Mouse (Mus musculus): ENCODE data around the gene Klk1b24. TPM values are rescaled to one million over a fixed set of nuclear protein-coding genes. Genes with fewer than 3 reads are reported as not detected.

Klk1b24 gene
- polyA plus RNA-seq (2014; fragmentation: Illumina TruSeq; extraction: RNeasy Lipid Tissue Mini Kit (QIAGEN cat#74804); ENCODE audit: low read depth, low replicate concordance), result not detected

DNA sequence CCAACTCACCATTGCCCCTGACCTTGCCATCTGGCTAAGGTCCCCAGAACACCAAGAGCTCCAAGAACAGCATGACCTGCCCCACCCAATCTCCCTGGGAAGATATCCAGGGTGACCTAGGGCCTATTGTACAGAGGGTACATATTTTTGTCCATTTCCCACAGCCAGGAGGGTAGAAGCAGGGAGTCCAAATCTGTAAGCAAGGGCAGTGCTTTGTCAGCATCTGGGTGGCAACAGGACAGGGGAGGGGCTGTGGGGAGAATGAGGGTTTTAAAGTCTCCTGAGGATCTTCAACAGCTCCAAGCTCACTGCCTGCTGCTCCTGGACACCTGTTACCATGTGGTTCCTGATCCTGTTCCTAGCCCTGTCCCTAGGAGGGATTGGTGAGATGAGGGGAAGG lies at the start of gene Klk1b24:
Gene Klk1b24, plus strand, starts transcription at position 301 of the 400 bp plus-strand sequence.

DNA sequence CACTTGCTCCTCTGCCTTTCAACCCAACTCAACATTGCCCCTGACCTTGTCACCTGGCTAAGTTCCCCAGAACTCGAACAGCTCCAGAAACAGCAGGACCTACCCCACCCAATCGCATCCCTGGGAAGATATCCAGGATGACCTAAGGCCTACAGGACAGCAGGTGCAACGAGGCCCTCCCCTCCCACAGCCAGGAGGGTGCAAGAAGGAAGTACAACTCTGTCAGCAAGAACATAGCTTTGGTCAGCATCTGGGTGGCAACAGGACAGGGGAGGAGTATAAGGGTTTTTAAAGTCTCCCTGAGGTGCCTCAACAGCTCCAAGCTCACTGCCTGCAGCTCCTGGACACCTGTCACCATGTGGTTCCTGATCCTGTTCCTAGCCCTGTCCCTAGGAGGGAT lies 9.9 kb downstream of the Klk1b24 start, which contains the start of gene Klk1b3:
Gene Klk1b3, plus strand, starts transcription at position 301 of the 400 bp plus-strand sequence.

DNA sequence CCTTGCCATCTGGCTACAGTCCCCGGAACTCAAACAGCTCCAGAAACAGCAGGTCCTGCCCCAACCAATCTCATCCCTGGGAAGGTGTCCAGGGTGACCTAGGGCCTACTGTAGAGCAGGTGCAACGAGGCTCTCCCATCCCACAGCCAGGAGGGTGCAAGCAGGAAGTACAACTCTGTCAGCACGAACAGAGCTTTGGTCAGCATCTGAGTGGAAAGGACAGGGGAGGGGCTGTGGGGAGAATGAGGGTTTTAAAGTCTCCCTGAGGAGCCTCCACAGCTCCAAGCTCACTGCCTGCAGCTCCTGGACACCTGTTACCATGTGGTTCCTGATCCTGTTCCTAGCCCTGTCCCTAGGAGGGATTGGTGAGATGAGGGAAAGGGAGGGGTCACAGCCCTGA lies 19.1 kb downstream of the Klk1b24 start, which contains the start of gene Klk1b4:
Gene Klk1b4, plus strand, starts transcription at position 301 of the 400 bp plus-strand sequence.

DNA sequence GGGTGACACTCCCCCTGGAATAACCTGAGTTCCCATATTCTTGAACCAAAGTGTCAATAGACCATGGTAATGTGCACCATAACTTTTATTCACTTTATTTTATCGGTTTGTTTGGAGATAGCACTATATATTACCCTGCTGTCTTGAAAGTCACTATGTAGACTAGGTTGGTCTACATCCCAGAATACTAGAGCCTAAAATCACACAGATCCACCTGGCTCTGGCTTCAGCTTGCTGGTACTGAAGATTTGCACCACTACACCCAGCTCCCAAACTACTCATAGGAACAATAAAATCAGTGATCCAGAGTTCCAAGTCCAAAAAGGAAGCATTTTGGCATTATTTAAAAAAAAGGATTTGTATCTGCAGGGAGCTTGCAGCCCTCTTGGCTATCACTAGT lies 27.6 kb downstream of the Klk1b24 start, which contains the start of gene Klk1b5:
Gene Klk1b5, plus strand, starts transcription at position 301 of the 400 bp plus-strand sequence.

DNA sequence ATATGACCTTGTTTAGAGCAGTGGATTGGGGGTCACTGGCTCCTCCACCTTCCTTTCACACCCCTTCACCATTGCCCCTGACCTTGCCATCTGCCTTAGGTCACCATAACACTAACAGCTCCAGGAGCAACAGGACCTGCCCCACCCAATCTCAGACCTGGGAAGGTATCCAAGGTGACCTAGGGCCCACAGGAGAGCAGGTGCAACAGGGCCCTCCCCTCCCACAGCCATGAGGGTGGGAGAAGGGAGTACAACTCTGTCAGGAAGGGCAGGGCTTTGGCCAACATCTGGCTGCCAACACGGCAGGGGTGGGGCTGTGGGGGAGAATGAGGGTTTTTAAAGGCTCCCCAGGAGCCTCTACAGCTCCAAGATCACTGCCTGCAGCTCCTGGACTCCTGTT lies 37.0 kb downstream of the Klk1b24 start, which contains the start of gene Klk1:
Gene Klk1, plus strand, starts transcription at position 285 of the 400 bp plus-strand sequence.

DNA sequence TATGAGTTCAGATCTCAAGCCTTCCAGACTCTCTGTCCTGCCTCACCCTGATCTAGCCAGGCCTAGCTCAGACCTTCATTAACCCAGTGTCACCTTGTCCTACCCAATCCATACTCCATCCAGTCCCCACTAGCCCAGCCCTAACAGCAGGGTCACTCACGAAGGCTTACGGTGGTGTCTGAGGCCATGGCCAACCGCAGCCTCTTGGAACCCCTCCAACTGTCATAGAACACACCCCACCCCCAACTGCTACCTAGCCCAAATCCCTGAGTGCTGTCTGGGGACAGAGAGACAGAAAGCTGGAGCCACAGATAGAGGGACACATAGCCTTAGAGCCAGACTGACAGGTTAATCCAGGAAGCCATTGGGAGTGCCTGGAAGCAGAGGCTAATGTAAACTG lies 47.9 kb downstream of the Klk1b24 start, which contains the start of gene Gm36864:
Gene Gm36864, plus strand, starts transcription at position 269 of the 400 bp plus-strand sequence.

Other genes with a start within 250 kb of the Klk1b24 start
- 2.2 TPM for gene Klk1b8, start 237.6 kb upstream of the Klk1b24 start, polyA plus RNA-seq (2014; fragmentation: Illumina TruSeq; extraction: RNeasy Lipid Tissue Mini Kit (QIAGEN cat#74804); ENCODE audit: low read depth, low replicate concordance)
- gene Klk1b1, start 221.5 kb upstream of the Klk1b24 start, polyA plus RNA-seq (2014; fragmentation: Illumina TruSeq; extraction: RNeasy Lipid Tissue Mini Kit (QIAGEN cat#74804); ENCODE audit: low read depth, low replicate concordance), result not detected
- 0.52 TPM for gene Klk1b9, start 212.2 kb upstream of the Klk1b24 start, polyA plus RNA-seq (2014; fragmentation: Illumina TruSeq; extraction: RNeasy Lipid Tissue Mini Kit (QIAGEN cat#74804); ENCODE audit: low read depth, low replicate concordance)
- not detected for gene Klk1b11, start 192.4 kb upstream of the Klk1b24 start, polyA plus RNA-seq (2014; fragmentation: Illumina TruSeq; extraction: RNeasy Lipid Tissue Mini Kit (QIAGEN cat#74804); ENCODE audit: low read depth, low replicate concordance)
- 0.52 TPM for gene Klk1b26, start 176.1 kb upstream of the Klk1b24 start, polyA plus RNA-seq (2014; fragmentation: Illumina TruSeq; extraction: RNeasy Lipid Tissue Mini Kit (QIAGEN cat#74804); ENCODE audit: low read depth, low replicate concordance)
- 0.38 TPM for gene Klk1b27, start 135.9 kb upstream of the Klk1b24 start, polyA plus RNA-seq (2014; fragmentation: Illumina TruSeq; extraction: RNeasy Lipid Tissue Mini Kit (QIAGEN cat#74804); ENCODE audit: low read depth, low replicate concordance)
- gene Klk1b21, start 85.9 kb upstream of the Klk1b24 start, polyA plus RNA-seq (2014; fragmentation: Illumina TruSeq; extraction: RNeasy Lipid Tissue Mini Kit (QIAGEN cat#74804); ENCODE audit: low read depth, low replicate concordance), result 0.38 TPM
- not detected for gene Klk1b22, start 75.6 kb upstream of the Klk1b24 start, polyA plus RNA-seq (2014; fragmentation: Illumina TruSeq; extraction: RNeasy Lipid Tissue Mini Kit (QIAGEN cat#74804); ENCODE audit: low read depth, low replicate concordance)
- not detected for gene Klk1b16, start 51.5 kb upstream of the Klk1b24 start, polyA plus RNA-seq (2014; fragmentation: Illumina TruSeq; extraction: RNeasy Lipid Tissue Mini Kit (QIAGEN cat#74804); ENCODE audit: low read depth, low replicate concordance)
- gene Klk1b3, start 10.0 kb downstream of the Klk1b24 start, polyA plus RNA-seq (2014; fragmentation: Illumina TruSeq; extraction: RNeasy Lipid Tissue Mini Kit (QIAGEN cat#74804); ENCODE audit: low read depth, low replicate concordance), result 0.38 TPM
- not detected for gene Klk1b4, start 19.2 kb downstream of the Klk1b24 start, polyA plus RNA-seq (2014; fragmentation: Illumina TruSeq; extraction: RNeasy Lipid Tissue Mini Kit (QIAGEN cat#74804); ENCODE audit: low read depth, low replicate concordance)
- gene Klk1b5, start 27.7 kb downstream of the Klk1b24 start, polyA plus RNA-seq (2014; fragmentation: Illumina TruSeq; extraction: RNeasy Lipid Tissue Mini Kit (QIAGEN cat#74804); ENCODE audit: low read depth, low replicate concordance), result 2.5 TPM
- gene Klk1, start 37.1 kb downstream of the Klk1b24 start, polyA plus RNA-seq (2014; fragmentation: Illumina TruSeq; extraction: RNeasy Lipid Tissue Mini Kit (QIAGEN cat#74804); ENCODE audit: low read depth, low replicate concordance), result 1.2 TPM
- 0.81 TPM for gene Gm36864, start 47.9 kb downstream of the Klk1b24 start, polyA plus RNA-seq (2014; fragmentation: Illumina TruSeq; extraction: RNeasy Lipid Tissue Mini Kit (QIAGEN cat#74804); ENCODE audit: low read depth, low replicate concordance)
- gene 1700028J19Rik, start 58.5 kb downstream of the Klk1b24 start, polyA plus RNA-seq (2014; fragmentation: Illumina TruSeq; extraction: RNeasy Lipid Tissue Mini Kit (QIAGEN cat#74804); ENCODE audit: low read depth, low replicate concordance), result 10.2 TPM
- gene 2410002F23Rik, start 58.5 kb downstream of the Klk1b24 start, polyA plus RNA-seq (2014; fragmentation: Illumina TruSeq; extraction: RNeasy Lipid Tissue Mini Kit (QIAGEN cat#74804); ENCODE audit: low read depth, low replicate concordance), result 71.2 TPM
- gene Acp4, start 69.1 kb downstream of the Klk1b24 start, polyA plus RNA-seq (2014; fragmentation: Illumina TruSeq; extraction: RNeasy Lipid Tissue Mini Kit (QIAGEN cat#74804); ENCODE audit: low read depth, low replicate concordance), result 0.31 TPM
- 37.4 TPM for gene Gm15517, start 73.2 kb downstream of the Klk1b24 start, polyA plus RNA-seq (2014; fragmentation: Illumina TruSeq; extraction: RNeasy Lipid Tissue Mini Kit (QIAGEN cat#74804); ENCODE audit: low read depth, low replicate concordance)
- 7.8 TPM for gene Clec11a, start 118.7 kb downstream of the Klk1b24 start, polyA plus RNA-seq (2014; fragmentation: Illumina TruSeq; extraction: RNeasy Lipid Tissue Mini Kit (QIAGEN cat#74804); ENCODE audit: low read depth, low replicate concordance)
- 0.61 TPM for gene Shank1, start 122.0 kb downstream of the Klk1b24 start, polyA plus RNA-seq (2014; fragmentation: Illumina TruSeq; extraction: RNeasy Lipid Tissue Mini Kit (QIAGEN cat#74804); ENCODE audit: low read depth, low replicate concordance)
- gene Syt3, start 195.9 kb downstream of the Klk1b24 start, polyA plus RNA-seq (2014; fragmentation: Illumina TruSeq; extraction: RNeasy Lipid Tissue Mini Kit (QIAGEN cat#74804); ENCODE audit: low read depth, low replicate concordance), result 3.9 TPM
- gene 1700008O03Rik, start 197.6 kb downstream of the Klk1b24 start, polyA plus RNA-seq (2014; fragmentation: Illumina TruSeq; extraction: RNeasy Lipid Tissue Mini Kit (QIAGEN cat#74804); ENCODE audit: low read depth, low replicate concordance), result 0.37 TPM
- gene Lrrc4b, start 240.8 kb downstream of the Klk1b24 start, polyA plus RNA-seq (2014; fragmentation: Illumina TruSeq; extraction: RNeasy Lipid Tissue Mini Kit (QIAGEN cat#74804); ENCODE audit: low read depth, low replicate concordance), result 0.20 TPM

Data from adipose tissue, adult 10 weeks (tissue).